Mouse (Mus musculus): Measurements from ENCODE around the gene Tmem132d.
A peak's percentile ranks its signal among the peaks of the same experiment; 100 is the strongest.

Tmem132d gene

GRCm38 (mm10) chr5:128404223-128404622 is 28.7 kb downstream of the Tmem132d start:
- no peak for DNase-seq

GRCm38 (mm10) chr5:128392372-128392771 is 40.5 kb downstream of the Tmem132d start:
- DNase-seq, result no peak

- DNase-seq, result no peak
These were observed 43.2 kb downstream of the Tmem132d start for GRCm38 (mm10) chr5:128389665-128390064.

- DNase-seq, result no peak
These were observed 44.3 kb downstream of the Tmem132d start for GRCm38 (mm10) chr5:128388358-128389141.

GRCm38 (mm10) chr5:128369814-128370213 is 63.1 kb downstream of the Tmem132d start:
- DNase-seq, result no peak

- no peak for DNase-seq
These were observed 63.8 kb downstream of the Tmem132d start for GRCm38 (mm10) chr5:128369111-128369510.

- DNase-seq, result no peak
These were observed 67.5 kb downstream of the Tmem132d start for GRCm38 (mm10) chr5:128365261-128365985.

GRCm38 (mm10) chr5:128360946-128361675 is 71.8 kb downstream of the Tmem132d start:
- DNase-seq, result no peak

GRCm38 (mm10) chr5:128348835-128349234 is 84.0 kb downstream of the Tmem132d start:
- DNase-seq, result peak; percentile 12

- no peak for DNase-seq
These were observed 96.0 kb downstream of the Tmem132d start for GRCm38 (mm10) chr5:128336841-128337240.

GRCm38 (mm10) chr5:128332766-128333165 is 100.1 kb downstream of the Tmem132d start:
- no peak for DNase-seq

GRCm38 (mm10) chr5:128330351-128330750 is 102.5 kb downstream of the Tmem132d start:
- DNase-seq, result no peak

- no peak for DNase-seq
These were observed 130.5 kb downstream of the Tmem132d start for GRCm38 (mm10) chr5:128302387-128302786.

- no peak for DNase-seq
These were observed 141.7 kb downstream of the Tmem132d start for GRCm38 (mm10) chr5:128291191-128291590.

GRCm38 (mm10) chr5:128273255-128273654 is 159.6 kb downstream of the Tmem132d start:
- no peak for DNase-seq

- DNase-seq, result no peak
These were observed 165.5 kb downstream of the Tmem132d start for GRCm38 (mm10) chr5:128267366-128267765.

- no peak for DNase-seq
These were observed 188.7 kb downstream of the Tmem132d start for GRCm38 (mm10) chr5:128244219-128244618.

- no peak for DNase-seq
These were observed 196.1 kb downstream of the Tmem132d start for GRCm38 (mm10) chr5:128236638-128237335.

GRCm38 (mm10) chr5:128235611-128236010 is 197.3 kb downstream of the Tmem132d start:
- no peak for DNase-seq

- no peak for DNase-seq
These were observed 199.8 kb downstream of the Tmem132d start for GRCm38 (mm10) chr5:128233101-128233500.

GRCm38 (mm10) chr5:128218281-128218680 is 214.6 kb downstream of the Tmem132d start:
- DNase-seq, result no peak

GRCm38 (mm10) chr5:128211125-128211524 is 221.8 kb downstream of the Tmem132d start:
- DNase-seq, result no peak

- no peak for DNase-seq
These were observed 227.2 kb downstream of the Tmem132d start for GRCm38 (mm10) chr5:128205716-128206115.

Measured in kidney, postnatal 14 days (tissue).